Comparison of ENCODE assay signal across 34 mouse cellular contexts in the genomic region with DNA sequence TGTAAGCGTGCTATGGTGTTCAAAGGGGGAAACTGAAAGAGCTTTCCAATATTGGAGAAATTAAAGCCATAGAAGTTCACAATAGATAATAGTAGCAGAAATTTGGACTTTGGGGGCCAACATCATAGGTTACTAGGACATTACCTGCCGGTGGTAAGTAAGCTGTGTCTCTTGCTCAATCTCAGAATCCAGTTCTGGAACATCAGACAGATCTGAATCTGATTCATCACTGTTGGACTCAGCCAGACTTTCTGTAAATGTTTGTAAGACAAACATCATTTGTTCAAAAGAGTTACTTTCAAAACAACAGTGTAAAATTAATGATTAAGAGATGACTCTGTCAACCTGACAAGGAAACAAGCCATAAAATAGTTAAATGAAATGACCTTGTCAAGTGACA.
"Had no signal": no experiment of that assay in that cellular context is flagged by ENCODE, and none has a peak within 500 bp of the region (broad histone marks: within the 10 kb centered on the region; RNA-seq: fewer than 3 reads in every experiment).

No protein-coding gene starts in this region.

- DNase-seq: heart, adult 18-20 months; heart, adult 2 months; heart, postnatal 10 days; heart, postnatal 14 days; heart, postnatal 36 days; heart, postnatal 4 days; kidney, adult 11 months; kidney, adult 18-20 months; kidney, adult 8-10 months; kidney, postnatal 10 days; kidney, postnatal 14 days; kidney, postnatal 25 days; kidney, postnatal 36 days; kidney, postnatal 4 days; layer of hippocampus, adult 9-11 months; layer of hippocampus, postnatal 36 days had no signal

- H3K27me3 ChIP-seq: heart, embryonic 12.5 days; heart, embryonic 13.5 days; heart, embryonic 15.5 days; hindbrain, embryonic 12.5 days; hindbrain, embryonic 13.5 days; hindbrain, embryonic 15.5 days; intestine, embryonic 15.5 days had no signal

- H3K4me1 ChIP-seq: heart, embryonic 10.5 days; heart, embryonic 12.5 days; heart, embryonic 13.5 days; heart, embryonic 15.5 days; hindbrain, embryonic 10.5 days; hindbrain, embryonic 12.5 days; hindbrain, embryonic 13.5 days; hindbrain, embryonic 15.5 days; intestine, embryonic 15.5 days had no signal

- H3K9me3 ChIP-seq: heart, embryonic 10.5 days; heart, embryonic 12.5 days; heart, embryonic 13.5 days; heart, embryonic 15.5 days; hindbrain, embryonic 12.5 days; hindbrain, embryonic 13.5 days; hindbrain, embryonic 15.5 days; intestine, embryonic 15.5 days had no signal

- H3K4me2 ChIP-seq: heart, embryonic 11.5 days; heart, embryonic 12.5 days; heart, embryonic 13.5 days; heart, embryonic 15.5 days; hindbrain, embryonic 12.5 days; hindbrain, embryonic 13.5 days; hindbrain, embryonic 14.5 days; hindbrain, embryonic 15.5 days; intestine, embryonic 15.5 days had no signal

- H3K27ac ChIP-seq: heart, adult 2 months; heart, embryonic 10.5 days; heart, embryonic 13.5 days; heart, embryonic 15.5 days; hindbrain, embryonic 10.5 days; hindbrain, embryonic 12.5 days; hindbrain, embryonic 13.5 days; hindbrain, embryonic 14.5 days; hindbrain, embryonic 15.5 days; hindbrain, postnatal 0 days; intestine, embryonic 15.5 days; kidney, postnatal 0 days; layer of hippocampus, adult 2 months had no signal

- H3K9ac ChIP-seq: heart, embryonic 12.5 days; heart, embryonic 13.5 days; heart, embryonic 15.5 days; hindbrain, embryonic 12.5 days; hindbrain, embryonic 13.5 days; hindbrain, embryonic 14.5 days; hindbrain, embryonic 15.5 days; intestine, embryonic 15.5 days had no signal

- H3K4me3 ChIP-seq: heart, adult 2 months; heart, embryonic 10.5 days; heart, embryonic 12.5 days; heart, embryonic 13.5 days; heart, embryonic 15.5 days; hindbrain, embryonic 10.5 days; hindbrain, embryonic 12.5 days; hindbrain, embryonic 13.5 days; hindbrain, embryonic 15.5 days; intestine, embryonic 15.5 days; layer of hippocampus, adult 2 months had no signal

- ATAC-seq: hindbrain, embryonic 16.5 days; hindbrain, postnatal 0 days; inflammation-experienced regulatory T-cells, adult 6 months; intestine, embryonic 15.5 days; intestine, embryonic 16.5 days; intestine, postnatal 0 days had no signal

- H3K36me3 ChIP-seq: intestine, embryonic 15.5 days had no signal
